Mouse (Mus musculus): ENCODE measurements around the gene Gm10309. TPM values are rescaled to one million over a fixed set of nuclear protein-coding genes. Genes with fewer than 3 reads are reported as not detected.

Gene Gm10309
- 5.3 TPM for polyA plus RNA-seq (2014; fragmentation: Illumina TruSeq; extraction: RNeasy Lipid Tissue Mini Kit (QIAGEN cat#74804); ENCODE audit: low read depth, low replicate concordance)

DNA sequence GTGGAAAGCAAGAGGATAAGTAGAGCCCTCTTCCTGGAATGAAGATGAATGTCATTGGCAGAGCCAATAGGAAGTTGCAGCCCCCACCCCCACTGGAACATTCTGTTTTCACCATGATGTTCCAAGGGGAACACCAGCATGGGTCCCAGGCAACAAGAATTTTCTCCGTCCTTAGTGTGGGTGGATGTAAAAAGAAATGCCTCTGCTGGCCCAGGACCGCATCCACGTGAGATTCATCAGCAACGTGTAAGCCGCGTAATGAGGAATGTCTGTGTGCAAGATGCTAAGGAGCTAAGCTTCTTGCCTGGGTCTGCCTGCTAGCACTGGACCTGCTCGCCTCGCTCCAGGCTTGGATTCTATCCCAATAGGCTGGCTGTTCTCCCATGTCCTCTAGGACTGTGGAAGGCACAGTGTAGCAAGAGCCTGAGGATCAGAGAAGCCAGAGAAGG is at the start of gene Gm10309:
TSS of gene Gm10309 (minus strand) at position 50 of the 449 bp plus-strand sequence.

Other genes with a start within 250 kb of the Gm10309 start
- gene Epas1, start 248.5 kb upstream of the Gm10309 start, polyA plus RNA-seq (2014; fragmentation: Illumina TruSeq; extraction: RNeasy Lipid Tissue Mini Kit (QIAGEN cat#74804); ENCODE audit: low read depth, low replicate concordance) = 7.1 TPM